Mouse (Mus musculus): Measurements from ENCODE around the gene Gm11042.

DNA sequence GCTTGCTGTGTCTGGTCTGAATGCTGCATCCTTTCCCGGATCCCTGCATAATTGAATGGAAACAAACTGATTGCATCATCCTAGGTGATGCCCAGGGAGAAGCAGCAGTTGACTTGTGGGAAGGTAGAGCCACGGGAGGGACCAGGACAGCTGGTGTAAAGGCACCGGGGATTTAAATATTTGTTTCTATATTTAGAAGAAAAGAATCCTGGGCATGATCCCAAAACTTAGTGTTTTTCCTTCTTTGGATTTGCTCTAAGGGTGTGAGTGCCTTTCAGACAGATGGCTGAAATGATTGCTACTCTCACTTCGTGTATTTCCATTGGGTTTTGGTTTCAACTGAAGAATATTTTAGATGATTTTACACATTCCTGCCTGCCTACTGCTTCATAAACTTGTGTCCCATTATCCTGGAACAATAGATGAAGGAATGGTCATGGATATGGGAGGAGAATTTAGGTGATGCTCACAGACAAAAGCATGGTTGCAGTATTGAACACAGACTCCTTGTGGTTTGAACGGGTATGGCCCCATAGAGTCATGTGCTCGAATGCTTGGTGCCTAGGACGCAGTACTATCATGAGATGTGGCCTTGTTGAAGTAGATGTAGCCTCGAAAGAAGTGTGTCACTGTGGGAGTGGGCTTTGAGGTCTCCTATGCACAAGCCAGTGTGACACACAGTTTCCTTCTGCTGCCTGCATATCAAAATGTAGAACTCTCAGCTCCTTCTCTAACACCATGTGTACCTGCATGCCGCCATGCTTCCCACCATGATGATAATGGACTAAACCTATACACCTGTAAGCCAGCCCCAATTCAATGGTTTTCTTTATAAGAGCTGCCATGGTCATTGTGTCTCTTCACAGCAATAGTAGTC, 12.5 kb downstream of the Gm11042 start:
- TF ChIP-seq CTCF (IDR thresholded peaks at IDR 0.05; ENCODE audit: low read depth) (no peak), EP300 (IDR thresholded peaks at IDR 0.05; ENCODE audit: low read depth) (no peak)

Data from heart, postnatal 0 days (tissue).